Mouse (Mus musculus) CH12.LX (cell line): ENCODE data around the gene Vwa3a.

ENCODE experiments used
- CTCF ChIP-seq, 2 experiments: IDR thresholded peaks in 1 of 2; conservative IDR thresholded peaks in 1 of 2; 2 replicates each; pipeline ENCODE4 v1.5.1; 2011 to 2012; ENCODE audit warnings: low read depth in 2 of 2, low read length in 2 of 2, improper control_type of control experiment in 1 of 2, inconsistent platforms in 1 of 2, mild to moderate bottlenecking in 1 of 2, moderate library complexity in 1 of 2
- GABPA ChIP-seq: IDR thresholded peaks from 2 replicates; pipeline ENCODE4 v1.6.1; 2012; ENCODE audit warnings: low read depth, low read length, improper control_type of control experiment, inconsistent platforms; ENCODE audit not compliant: insufficient replicate concordance
- JUND ChIP-seq: conservative IDR thresholded peaks from 2 replicates; pipeline ENCODE4 v1.6.1; 2011; ENCODE audit warnings: low read depth, low read length, improper control_type of control experiment
- MAFK ChIP-seq: IDR thresholded peaks from 2 replicates; pipeline ENCODE4 v1.6.1; 2011; ENCODE audit warnings: low read length, improper control_type of control experiment; ENCODE audit not compliant: insufficient replicate concordance
- MAX ChIP-seq: IDR thresholded peaks from 2 replicates; pipeline ENCODE4 v1.6.1; 2011; ENCODE audit warnings: low read length, improper control_type of control experiment
- POLR2A ChIP-seq: IDR thresholded peaks from 2 replicates; pipeline ENCODE4 v1.6.1; 2011; ENCODE audit warnings: low read depth, mild to moderate bottlenecking, improper control_type of control experiment, low read length
- USF1 ChIP-seq: IDR thresholded peaks from 2 replicates; pipeline ENCODE4 v1.6.1; 2014; ENCODE audit warnings: low read depth, mild to moderate bottlenecking, inconsistent platforms, low read length, improper control_type of control experiment
- ZKSCAN1 ChIP-seq: IDR thresholded peaks from 2 replicates; pipeline ENCODE4 v1.6.1; 2012; ENCODE audit warnings: low read depth, inconsistent platforms, low read length, improper control_type of control experiment, borderline replicate concordance

GRCm38 (mm10) chr7:120844689-120845088 is 105.6 kb downstream of the Vwa3a start:
- no peak for TF ChIP-seq USF1
- no peak for TF ChIP-seq CTCF (conservative IDR thresholded peaks at IDR 0.05 in 1 of 2, IDR thresholded peaks at IDR 0.05 in 1 of 2; ENCODE audit: low read depth in 2 of 2, low read length in 2 of 2)
- TF ChIP-seq JUND: no peak
- no peak for TF ChIP-seq ZKSCAN1
- TF ChIP-seq POLR2A: no peak
- TF ChIP-seq MAFK: no peak
- no peak for TF ChIP-seq MAX
- TF ChIP-seq GABPA: no peak
